Mouse (Mus musculus) embryonic fibroblast, embryonic 13.5 days (primary cell): ENCODE data around the gene Lyrm7.

Experiments
- CTCF ChIP-seq: IDR thresholded peaks from 2 replicates; pipeline ENCODE4 v1.5.1; 2011; ENCODE audit warnings: mild to moderate bottlenecking, control low read depth, low read length, moderate library complexity, borderline replicate concordance; ENCODE audit not compliant: insufficient read depth
- POLR2A ChIP-seq: IDR thresholded peaks from 2 replicates; pipeline ENCODE4 v1.6.1; 2011; ENCODE audit warnings: low read depth, mild to moderate bottlenecking, control low read depth, low read length, moderate library complexity

- TF ChIP-seq POLR2A (no peak), CTCF (no peak)
Observed at GRCm38 (mm10) chr11:54878893-54879292, 18.2 kb upstream of the Lyrm7 start.
